Comparison of ENCODE assay signal across 8 mouse cellular contexts in genomic region chr5:72203734-72204073, GRCm38 (mm10). TPM values are rescaled to one million over a fixed set of nuclear protein-coding genes. Genes with fewer than 3 reads are reported as not detected.
DNase-seq lines count a peak whose midpoint lies in the region; ATAC-seq lines count a peak whose summit lies in the region.

No protein-coding gene starts in this region.

- no peaks in the 10 kb centered on the region for H3K9me3 ChIP-seq in heart, embryonic 12.5 days (replicated peaks)
- no peaks in the 10 kb centered on the region for H3K9me3 ChIP-seq in hindbrain, embryonic 12.5 days (replicated peaks)
- no peaks in the 10 kb centered on the region for H3K9me3 ChIP-seq in midbrain, embryonic 12.5 days

- ATAC-seq in heart, embryonic 12.5 days (ENCODE audit: insufficient number of reproducible peaks, low FRiP score), result no peak
- ATAC-seq in hindbrain, embryonic 12.5 days (ENCODE audit: low FRiP score), result peak; percentile 35
- peak; percentile 13; the same call in 1 of the 2 replicates for ATAC-seq in midbrain, embryonic 12.5 days (ENCODE audit: low FRiP score, low read depth)

- H3K9ac ChIP-seq in heart, embryonic 12.5 days, result peak overlapping the region; percentile 72
- peak overlapping the region; percentile 57 for H3K9ac ChIP-seq in hindbrain, embryonic 12.5 days
- peak overlapping the region; percentile 57; the same call in 1 of the 2 replicates for H3K9ac ChIP-seq in midbrain, embryonic 12.5 days (replicated peaks)

- DNase-seq in heart, postnatal 25 days (ENCODE audit: low spot score), result no peak
- DNase-seq in layer of hippocampus, postnatal 10 days (ENCODE audit: low spot score in 2 of 2), result no peak
- no peak for DNase-seq in frontal cortex, adult 2 months (ENCODE audit: extremely low spot score in 1 of 2, low spot score in 1 of 2)
- DNase-seq in left cerebral cortex, adult 9 months (ENCODE audit: low spot score in 2 of 2), result no peak

- no peaks in the 10 kb centered on the region for H3K36me3 ChIP-seq in heart, embryonic 12.5 days
- no peaks in the 10 kb centered on the region for H3K36me3 ChIP-seq in hindbrain, embryonic 12.5 days
- H3K36me3 ChIP-seq in midbrain, embryonic 12.5 days, result no peaks in the 10 kb centered on the region

- H3K27me3 ChIP-seq in heart, embryonic 12.5 days (replicated peaks), result no peaks in the 10 kb centered on the region
- no peaks in the 10 kb centered on the region for H3K27me3 ChIP-seq in hindbrain, embryonic 12.5 days
- H3K27me3 ChIP-seq in midbrain, embryonic 12.5 days, result peaks cover 7% of the 10 kb centered on the region; the same call in 1 of the 2 replicates

- peak overlapping the region; percentile 58 for H3K4me3 ChIP-seq in heart, embryonic 12.5 days
- peak overlapping the region; percentile 89 for H3K4me3 ChIP-seq in brown adipose tissue, adult 24 weeks (ENCODE audit: insufficient read depth, low read depth, low read length)
- peak overlapping the region; percentile 56 for H3K4me3 ChIP-seq in hindbrain, embryonic 12.5 days
- peak overlapping the region; percentile 60 for H3K4me3 ChIP-seq in midbrain, embryonic 12.5 days

- H3K4me1 ChIP-seq in heart, embryonic 12.5 days (replicated peaks), result peaks cover 20% of the 10 kb centered on the region
- peaks cover 22% of the 10 kb centered on the region for H3K4me1 ChIP-seq in brown adipose tissue, adult 24 weeks (ENCODE audit: control insufficient read depth, insufficient read depth, insufficient read length, low read length)
- H3K4me1 ChIP-seq in hindbrain, embryonic 12.5 days, result peaks cover 7% of the 10 kb centered on the region; the same call in 1 of the 2 replicates
- H3K4me1 ChIP-seq in midbrain, embryonic 12.5 days, result peaks cover 9% of the 10 kb centered on the region; the same call in 1 of the 2 replicates

- H3K27ac ChIP-seq in heart, embryonic 12.5 days (ENCODE audit: poor library complexity, severe bottlenecking), result no peak overlapping the region
- peak overlapping the region; percentile 72 for H3K27ac ChIP-seq in brown adipose tissue, adult 24 weeks (replicated peaks; ENCODE audit: low read depth, low read length)
- H3K27ac ChIP-seq in hindbrain, embryonic 12.5 days, result no peak overlapping the region
- H3K27ac ChIP-seq in midbrain, embryonic 12.5 days (replicated peaks), result no peak overlapping the region

- H3K4me2 ChIP-seq in heart, embryonic 12.5 days, result peak overlapping the region; percentile 75
- peak overlapping the region; percentile 76 for H3K4me2 ChIP-seq in hindbrain, embryonic 12.5 days (replicated peaks)
- H3K4me2 ChIP-seq in midbrain, embryonic 12.5 days (replicated peaks), result peak overlapping the region; percentile 82

- intact Hi-C loops in heart, postnatal 25 days (cut with DNase I), result no loop called here

- 7% methylated on average over 10 of the region's 10 CpGs for WGBS in heart, embryonic 12.5 days
- 14% methylated on average over 10 of the region's 10 CpGs for WGBS in hindbrain, embryonic 12.5 days
- 13% methylated on average over 10 of the region's 10 CpGs for WGBS in midbrain, embryonic 12.5 days

RNA-seq across cellular contexts. Expression of gene Commd8, which starts 35.7 kb away (rescaled TPM):
- 124 and 127 TPM in 2 replicates for polyA plus RNA-seq in heart, embryonic 12.5 days (2016; fragmentation: Nextera tagmentation; extraction: Ambion mirVana)
- 10 to 100 TPM; 42.0 to 43.7 TPM for total RNA-seq in heart, postnatal 25 days (2021)
- polyA plus RNA-seq in brown adipose tissue, adult 24 weeks (2012; ENCODE audit: insufficient read depth, insufficient read length, missing spikeins), result 50.7 and 88.5 TPM in 2 replicates
- polyA plus RNA-seq in hindbrain, embryonic 12.5 days (2016; fragmentation: Nextera tagmentation; extraction: Ambion mirVana), result 155 and 175 TPM in 2 replicates
- polyA plus RNA-seq in midbrain, embryonic 12.5 days (2016; fragmentation: Nextera tagmentation; extraction: Ambion mirVana), result 162 and 164 TPM in 2 replicates
- total RNA-seq in layer of hippocampus, postnatal 10 days (2021), result 10 to 100 TPM; 91.2 to 92.2 TPM
- polyA plus RNA-seq in frontal cortex, adult 2 months (2012; rRNA removed), result 82.5 and 88.8 TPM in 2 replicates
